Mouse (Mus musculus): ENCODE measurements around the gene Syne1. TPM values are rescaled to one million over a fixed set of nuclear protein-coding genes. Genes with fewer than 3 reads are reported as not detected.

The Syne1 gene
- polyA plus RNA-seq, 1 experiment, result 140 TPM

DNA sequence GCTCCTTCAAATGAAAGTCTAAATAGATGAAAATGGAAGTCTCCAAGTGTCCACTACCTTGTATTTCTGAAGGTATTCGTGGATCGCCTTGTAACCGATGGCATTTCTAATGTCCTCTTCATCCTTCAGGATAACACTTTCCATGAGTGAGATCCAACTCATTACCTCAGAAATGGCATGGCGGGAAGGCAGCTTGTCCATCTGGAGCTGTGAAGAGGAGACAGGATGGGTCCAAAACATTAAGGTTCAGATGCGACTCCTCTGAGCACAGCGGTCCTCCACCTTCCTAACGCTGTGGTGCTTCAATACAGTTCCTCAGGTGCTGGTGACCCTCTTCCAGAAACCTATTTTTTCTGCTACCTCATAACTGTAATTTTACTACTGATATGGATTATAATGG lies 426.5 kb downstream of the Syne1 start:
- no peak overlapping the region for H3K27ac ChIP-seq (ENCODE audit: insufficient read depth, low read depth, low read length)
- no peaks in the 10 kb centered on the region for H3K4me1 ChIP-seq (ENCODE audit: control insufficient read depth, insufficient read depth, low read length)
- TF ChIP-seq CTCF (IDR thresholded peaks at IDR 0.05; ENCODE audit: insufficient read depth, low read depth, low read length), result no peak
- TF ChIP-seq POLR2A (IDR thresholded peaks at IDR 0.05; ENCODE audit: insufficient read depth, low read depth, low read length), result no peak
- no peak overlapping the region for H3K4me3 ChIP-seq (ENCODE audit: insufficient read depth, low read depth, low read length)
- over 99% methylated on average over 7 of the region's 7 CpGs for WGBS

DNA sequence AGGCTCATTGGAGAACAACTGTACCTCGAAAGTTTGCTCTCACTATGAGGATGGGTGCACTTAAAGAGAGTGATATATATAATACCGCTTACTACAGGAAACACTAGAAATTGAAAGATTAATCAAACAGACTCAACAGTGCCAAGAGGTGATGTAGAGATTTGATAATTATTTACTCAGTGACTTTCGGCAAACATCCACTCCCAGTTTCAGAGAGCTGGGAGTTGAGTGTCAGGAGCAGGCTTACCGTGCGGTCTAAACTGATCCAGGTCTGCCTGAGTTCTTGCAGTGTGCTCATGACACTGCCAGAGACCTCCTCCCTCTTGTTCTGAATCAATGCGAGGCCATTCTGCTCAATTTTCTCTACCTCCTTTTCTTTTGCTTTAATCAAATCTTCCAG lies 434.6 kb downstream of the Syne1 start:
- 89% methylated on average over 6 of the region's 6 CpGs for WGBS
- H3K27ac ChIP-seq (ENCODE audit: insufficient read depth, low read depth, low read length), result no peak overlapping the region
- H3K4me1 ChIP-seq (ENCODE audit: control insufficient read depth, insufficient read depth, low read length), result no peaks in the 10 kb centered on the region
- no peak for TF ChIP-seq POLR2A (IDR thresholded peaks at IDR 0.05; ENCODE audit: insufficient read depth, low read depth, low read length)
- TF ChIP-seq CTCF (IDR thresholded peaks at IDR 0.05; ENCODE audit: insufficient read depth, low read depth, low read length), result no peak
- H3K4me3 ChIP-seq (ENCODE audit: insufficient read depth, low read depth, low read length), result no peak overlapping the region

DNA sequence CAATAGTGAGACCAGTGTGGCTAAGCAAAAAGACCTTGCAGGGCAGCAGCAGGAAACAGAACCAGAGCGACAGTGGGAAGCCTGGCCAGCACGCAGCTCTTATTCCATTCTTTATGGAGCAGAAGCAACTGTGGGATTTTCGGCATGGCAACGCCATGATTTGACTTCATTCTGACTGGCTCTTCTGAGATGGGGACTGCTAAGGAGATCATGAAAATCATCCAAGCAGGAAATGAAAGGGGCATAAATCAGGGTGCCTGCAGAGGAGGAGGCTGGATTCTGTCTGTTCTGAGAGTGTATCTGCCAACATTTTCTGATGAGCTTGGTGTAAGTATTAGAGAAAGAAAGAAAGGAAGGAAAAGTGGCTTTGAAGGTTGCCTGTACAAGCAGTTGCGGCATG lies 435.1 kb downstream of the Syne1 start:
- no peak overlapping the region for H3K27ac ChIP-seq (ENCODE audit: insufficient read depth, low read depth, low read length)
- 89% methylated on average over 5 of the region's 5 CpGs for WGBS
- TF ChIP-seq POLR2A (IDR thresholded peaks at IDR 0.05; ENCODE audit: insufficient read depth, low read depth, low read length) (no peak), CTCF (IDR thresholded peaks at IDR 0.05; ENCODE audit: insufficient read depth, low read depth, low read length) (no peak)
- no peak overlapping the region for H3K4me3 ChIP-seq (ENCODE audit: insufficient read depth, low read depth, low read length)
- no peaks in the 10 kb centered on the region for H3K4me1 ChIP-seq (ENCODE audit: control insufficient read depth, insufficient read depth, low read length)

DNA sequence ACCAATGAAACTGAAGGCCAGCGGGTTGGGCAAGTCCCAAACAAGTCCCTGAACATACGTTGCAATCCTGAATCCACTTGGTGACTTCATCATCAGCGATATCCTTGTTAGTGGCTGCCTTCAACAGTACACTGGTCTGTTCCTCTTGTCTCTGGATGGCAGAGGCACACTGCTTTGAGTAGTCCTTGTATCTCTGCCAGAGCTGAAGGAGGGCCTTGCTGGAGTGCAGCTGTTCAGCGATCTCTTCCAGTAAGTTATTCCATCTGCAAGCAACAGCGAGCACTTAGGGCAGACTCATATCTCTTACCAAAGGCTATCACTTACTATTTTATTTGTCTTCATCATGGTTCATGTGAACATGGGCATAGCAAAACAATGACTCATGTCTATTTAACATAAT lies 440.5 kb downstream of the Syne1 start:
- TF ChIP-seq POLR2A (IDR thresholded peaks at IDR 0.05; ENCODE audit: insufficient read depth, low read depth, low read length), result no peak
- TF ChIP-seq CTCF (IDR thresholded peaks at IDR 0.05; ENCODE audit: insufficient read depth, low read depth, low read length), result no peak
- Histone ChIP-seq H3K4me1 (ENCODE audit: control insufficient read depth, insufficient read depth, low read length) (no peaks in the 10 kb centered on the region), H3K4me3 (ENCODE audit: insufficient read depth, low read depth, low read length) (no peak overlapping the region), H3K27ac (ENCODE audit: insufficient read depth, low read depth, low read length) (no peak overlapping the region)
- 74% methylated on average over 5 of the region's 5 CpGs for WGBS

DNA sequence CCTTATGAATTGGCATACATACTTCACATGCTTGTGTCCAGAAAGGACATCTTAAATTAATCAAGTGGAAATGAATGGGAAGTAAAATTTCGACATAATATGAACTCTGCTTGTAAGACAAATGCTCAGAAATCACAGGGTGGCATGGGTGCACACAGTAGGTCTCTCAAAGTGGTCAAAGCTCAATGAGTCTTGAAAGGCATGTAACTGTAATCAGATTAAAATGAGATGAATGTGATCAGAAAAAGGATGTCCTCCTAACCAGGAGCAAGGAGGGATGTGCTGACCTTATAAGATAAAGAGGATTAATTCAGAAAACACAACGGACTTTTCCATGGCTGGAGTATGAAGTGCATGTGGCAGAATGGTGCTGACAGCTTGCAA lies 453.5 kb downstream of the Syne1 start:
- TF ChIP-seq POLR2A (IDR thresholded peaks at IDR 0.05; ENCODE audit: insufficient read depth, low read depth, low read length), result no peak
- TF ChIP-seq CTCF (IDR thresholded peaks at IDR 0.05; ENCODE audit: insufficient read depth, low read depth, low read length), result no peak
- WGBS, result 61% methylated on average over 2 of the region's 2 CpGs

DNA sequence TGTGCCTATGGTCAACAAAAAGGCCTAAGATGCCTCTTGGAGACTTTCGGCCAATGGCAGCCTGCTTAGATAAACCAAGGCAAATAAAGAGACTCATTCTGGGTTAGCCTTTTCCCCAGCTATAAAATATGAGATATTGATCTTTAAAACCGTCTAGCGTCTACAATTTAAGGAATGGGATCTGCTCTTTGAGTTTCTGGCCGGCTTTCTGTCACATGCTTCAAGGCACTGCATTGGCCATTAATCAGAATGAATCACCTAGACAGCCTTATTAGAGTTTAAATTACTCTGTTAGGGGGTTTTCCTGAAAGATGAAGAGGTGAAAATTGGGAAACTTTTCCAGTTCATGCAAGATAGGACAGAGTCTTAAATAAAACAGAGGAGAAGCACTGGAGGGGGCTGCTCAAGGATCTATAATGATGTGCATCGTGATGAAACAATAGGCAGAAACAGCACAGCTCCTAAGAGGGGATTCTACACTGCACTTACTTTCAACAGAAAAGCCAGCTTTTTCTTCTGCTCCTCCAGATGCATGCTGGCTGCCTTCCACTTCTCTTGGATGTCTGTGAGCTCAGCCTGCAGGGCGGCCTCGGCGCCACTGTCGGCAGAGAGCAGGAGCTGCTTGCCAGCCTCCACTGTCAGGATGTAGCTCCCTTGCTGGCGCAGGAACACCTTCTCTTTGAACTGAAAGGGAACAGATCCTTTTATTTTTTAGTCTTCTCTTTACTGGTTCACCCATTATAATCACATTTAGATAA lies 454.1 kb downstream of the Syne1 start:
- Histone ChIP-seq H3K4me1 (ENCODE audit: control insufficient read depth, insufficient read depth, low read length) (no peaks in the 10 kb centered on the region), H3K27ac (ENCODE audit: insufficient read depth, low read depth, low read length) (no peak overlapping the region), H3K4me3 (ENCODE audit: insufficient read depth, low read depth, low read length) (no peak overlapping the region)
- TF ChIP-seq POLR2A (IDR thresholded peaks at IDR 0.05; ENCODE audit: insufficient read depth, low read depth, low read length), result no peak
- TF ChIP-seq CTCF (IDR thresholded peaks at IDR 0.05; ENCODE audit: insufficient read depth, low read depth, low read length), result no peak
- 42% methylated on average over 10 of the region's 10 CpGs for WGBS

More for the DNA sequence above, 453.5 kb downstream of the Syne1 start:
- no peaks in the 10 kb centered on the region for H3K4me1 ChIP-seq (ENCODE audit: control insufficient read depth, insufficient read depth, low read length)
- H3K27ac ChIP-seq (ENCODE audit: insufficient read depth, low read depth, low read length), result no peak overlapping the region
- H3K4me3 ChIP-seq (ENCODE audit: insufficient read depth, low read depth, low read length), result no peak overlapping the region

DNA sequence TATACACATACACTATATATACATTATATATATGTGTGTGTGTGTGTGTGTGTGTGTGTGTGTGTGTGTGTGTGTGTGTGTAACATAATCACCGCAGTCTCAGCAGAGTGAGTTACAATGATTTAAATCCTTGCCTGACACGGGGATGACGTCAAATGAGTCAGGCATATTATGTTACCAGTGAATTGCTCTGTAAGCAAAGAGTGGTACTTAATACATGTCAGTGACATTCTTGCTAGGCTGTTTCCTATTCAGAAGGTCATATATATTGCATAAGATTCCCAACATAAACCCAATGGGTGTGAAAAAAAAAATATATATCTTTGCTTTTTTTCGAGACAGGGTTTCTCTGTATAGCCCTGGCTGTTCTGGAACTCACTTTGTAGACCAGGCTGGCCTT lies 462.1 kb downstream of the Syne1 start:
- H3K27ac ChIP-seq (ENCODE audit: insufficient read depth, low read depth, low read length), result no peak overlapping the region
- no peak overlapping the region for H3K4me3 ChIP-seq (ENCODE audit: insufficient read depth, low read depth, low read length)
- WGBS, result 75% methylated on average over 4 of the region's 4 CpGs
- TF ChIP-seq CTCF (IDR thresholded peaks at IDR 0.05; ENCODE audit: insufficient read depth, low read depth, low read length) (no peak), POLR2A (IDR thresholded peaks at IDR 0.05; ENCODE audit: insufficient read depth, low read depth, low read length) (no peak)
- no peaks in the 10 kb centered on the region for H3K4me1 ChIP-seq (ENCODE audit: control insufficient read depth, insufficient read depth, low read length)

DNA sequence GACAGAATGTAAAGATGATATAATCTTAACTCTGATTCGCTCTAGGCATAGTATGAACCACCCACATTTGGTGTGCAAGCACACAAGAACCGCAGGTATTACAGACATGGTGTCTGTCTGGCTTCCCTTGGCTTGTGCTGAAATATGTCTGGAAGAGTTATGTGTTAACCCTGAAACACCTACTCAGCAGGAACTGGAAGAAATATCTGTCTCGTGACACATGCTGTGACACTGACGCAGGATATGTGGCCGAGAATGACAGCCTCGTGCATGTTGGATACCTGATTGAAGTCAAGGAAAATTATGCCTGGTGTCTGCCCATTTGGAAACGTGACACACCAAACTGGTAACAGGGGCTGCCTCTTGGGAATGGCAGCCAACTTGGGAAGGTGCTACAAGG lies 463.9 kb downstream of the Syne1 start:
- TF ChIP-seq POLR2A (IDR thresholded peaks at IDR 0.05; ENCODE audit: insufficient read depth, low read depth, low read length), result no peak
- no peak for TF ChIP-seq CTCF (IDR thresholded peaks at IDR 0.05; ENCODE audit: insufficient read depth, low read depth, low read length)
- H3K4me3 ChIP-seq (ENCODE audit: insufficient read depth, low read depth, low read length), result no peak overlapping the region
- WGBS, result 89% methylated on average over 7 of the region's 7 CpGs
- H3K4me1 ChIP-seq (ENCODE audit: control insufficient read depth, insufficient read depth, low read length), result peaks cover 2% of the 10 kb centered on the region; the same call in 1 of the 2 replicates
- no peak overlapping the region for H3K27ac ChIP-seq (ENCODE audit: insufficient read depth, low read depth, low read length)

DNA sequence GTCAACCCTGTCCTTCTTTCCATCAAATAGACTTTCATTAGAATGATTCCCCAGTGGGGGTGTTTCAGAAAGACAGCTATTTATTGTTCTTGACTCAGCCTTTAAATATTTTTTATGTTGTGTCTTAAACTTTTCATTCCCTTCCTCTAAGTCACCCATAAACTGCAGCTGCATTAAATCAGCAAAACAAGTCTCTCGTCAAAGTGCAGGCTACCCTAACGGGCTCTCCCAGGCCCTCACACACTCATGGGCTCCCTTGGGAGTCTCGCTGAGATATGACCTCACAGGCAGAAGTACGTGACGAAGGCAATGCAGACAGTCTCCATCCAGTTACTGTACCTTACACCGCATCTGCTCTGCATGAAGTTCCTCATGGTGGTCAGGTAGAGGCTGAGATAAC lies 465.0 kb downstream of the Syne1 start:
- Histone ChIP-seq H3K27ac (ENCODE audit: insufficient read depth, low read depth, low read length) (no peak overlapping the region), H3K4me1 (ENCODE audit: control insufficient read depth, insufficient read depth, low read length) (peaks cover 2% of the 10 kb centered on the region; the same call in 1 of the 2 replicates), H3K4me3 (ENCODE audit: insufficient read depth, low read depth, low read length) (no peak overlapping the region)
- TF ChIP-seq CTCF (IDR thresholded peaks at IDR 0.05; ENCODE audit: insufficient read depth, low read depth, low read length) (no peak), POLR2A (IDR thresholded peaks at IDR 0.05; ENCODE audit: insufficient read depth, low read depth, low read length) (no peak)
- WGBS, result 92% methylated on average over 6 of the region's 6 CpGs
